Mouse (Mus musculus): ENCODE data around the gene Ankrd34a. TPM values are rescaled to one million over a fixed set of nuclear protein-coding genes. Genes with fewer than 3 reads are reported as not detected.
"Not testable (repeated sequence)": the region's sequence is repeated elsewhere in the genome, so short reads cannot be mapped to it uniquely, and the experiment has no call there.

The Ankrd34a gene
- polyA plus RNA-seq, 1 experiment from 2014 or later, result 2.0 TPM

GRCm38 (mm10) chr3:96599411-96599810, 3.0 kb downstream of the Ankrd34a start:
- peaks cover 20% of the 10 kb centered on the region for H3K27me3 ChIP-seq (replicated peaks; ENCODE audit: control insufficient read depth, insufficient read depth, low read length)
- peaks cover 29% of the 10 kb centered on the region for H3K4me1 ChIP-seq (ENCODE audit: control insufficient read depth, insufficient read depth, low read length)
- 82% methylated on average over 3 of the region's 3 CpGs for WGBS
- no peaks in the 10 kb centered on the region for H3K36me3 ChIP-seq (ENCODE audit: control insufficient read depth, insufficient read depth, low read length)
- no peak overlapping the region for H3K9ac ChIP-seq (ENCODE audit: low read depth, low read length)
- no peak overlapping the region for H3K4me2 ChIP-seq (ENCODE audit: low read depth, low read length)
- H3K9me3 ChIP-seq (ENCODE audit: control insufficient read depth, low read length), result no peaks in the 10 kb centered on the region
- H3K27ac ChIP-seq (ENCODE audit: low read length), result no peak overlapping the region
- no peak for ATAC-seq
- H3K4me3 ChIP-seq (ENCODE audit: low read length), result no peak overlapping the region

GRCm38 (mm10) chr3:96600639-96601250, 4.3 kb downstream of the Ankrd34a start, which contains the start of gene Lix1l:
TSS of gene Lix1l (plus strand) at chr3:96601149.
- Histone ChIP-seq H3K27me3 (replicated peaks; ENCODE audit: control insufficient read depth, insufficient read depth, low read length) (peaks cover 20% of the 10 kb centered on the region), H3K4me1 (ENCODE audit: control insufficient read depth, insufficient read depth, low read length) (peaks cover 29% of the 10 kb centered on the region), H3K4me2 (ENCODE audit: low read depth, low read length) (peak within 1 kb of the TSS; percentile 72), H3K9me3 (ENCODE audit: control insufficient read depth, low read length) (no peaks in the 10 kb centered on the region), H3K27ac (ENCODE audit: low read length) (peak within 1 kb of the TSS; percentile 95), H3K36me3 (ENCODE audit: control insufficient read depth, insufficient read depth, low read length) (no peaks in the 10 kb centered on the region), H3K4me3 (ENCODE audit: low read length) (peak within 1 kb of the TSS; percentile 66), H3K9ac (ENCODE audit: low read depth, low read length) (peak within 1 kb of the TSS; percentile 78)
- ATAC-seq, result peak; percentile 91
- under 1% methylated on average over 27 of the region's 27 CpGs for WGBS

- Histone ChIP-seq H3K9me3 (ENCODE audit: control insufficient read depth, low read length) (no peaks in the 10 kb centered on the region), H3K4me3 (ENCODE audit: low read length) (peak overlapping the region; percentile 66), H3K27me3 (replicated peaks; ENCODE audit: control insufficient read depth, insufficient read depth, low read length) (peaks cover 20% of the 10 kb centered on the region), H3K4me2 (ENCODE audit: low read depth, low read length) (peak overlapping the region; percentile 72), H3K36me3 (ENCODE audit: control insufficient read depth, insufficient read depth, low read length) (no peaks in the 10 kb centered on the region), H3K4me1 (ENCODE audit: control insufficient read depth, insufficient read depth, low read length) (peaks cover 28% of the 10 kb centered on the region), H3K9ac (ENCODE audit: low read depth, low read length) (peak overlapping the region; percentile 78), H3K27ac (ENCODE audit: low read length) (peak overlapping the region; percentile 95)
- ATAC-seq, result peak; percentile 69
- WGBS, result 2% methylated on average over 35 of the region's 40 CpGs
Measured at GRCm38 (mm10) chr3:96601251-96601787, 4.9 kb downstream of the Ankrd34a start.

GRCm38 (mm10) chr3:96601941-96602703, 5.7 kb downstream of the Ankrd34a start:
- Histone ChIP-seq H3K4me2 (ENCODE audit: low read depth, low read length) (peak overlapping the region; percentile 72), H3K4me3 (ENCODE audit: low read length) (peak overlapping the region; percentile 66), H3K4me1 (ENCODE audit: control insufficient read depth, insufficient read depth, low read length) (peaks cover 22% of the 10 kb centered on the region), H3K27me3 (replicated peaks; ENCODE audit: control insufficient read depth, insufficient read depth, low read length) (peaks cover 16% of the 10 kb centered on the region), H3K9me3 (ENCODE audit: control insufficient read depth, low read length) (no peaks in the 10 kb centered on the region), H3K27ac (ENCODE audit: low read length) (peak overlapping the region; percentile 95), H3K36me3 (ENCODE audit: control insufficient read depth, insufficient read depth, low read length) (no peaks in the 10 kb centered on the region), H3K9ac (ENCODE audit: low read depth, low read length) (peak overlapping the region; percentile 78)
- WGBS, result 29% methylated on average over 10 of the region's 10 CpGs
- ATAC-seq, result no peak

GRCm38 (mm10) chr3:96602704-96603084, 6.3 kb downstream of the Ankrd34a start:
- no peak for ATAC-seq

GRCm38 (mm10) chr3:96603311-96603710, 6.9 kb downstream of the Ankrd34a start:
- WGBS, result 61% methylated on average over 5 of the region's 5 CpGs
- H3K9me3 ChIP-seq (ENCODE audit: control insufficient read depth, low read length), result no peaks in the 10 kb centered on the region
- ATAC-seq, result no peak
- 0 out of 2 replicates have a peak overlapping the region, but pooled peaks have one; percentile 78 for H3K9ac ChIP-seq (ENCODE audit: low read depth, low read length)
- peak overlapping the region; percentile 66 for H3K4me3 ChIP-seq (ENCODE audit: low read length)
- H3K36me3 ChIP-seq (ENCODE audit: control insufficient read depth, insufficient read depth, low read length), result no peaks in the 10 kb centered on the region
- peaks cover 12% of the 10 kb centered on the region for H3K4me1 ChIP-seq (ENCODE audit: control insufficient read depth, insufficient read depth, low read length)
- H3K27ac ChIP-seq (ENCODE audit: low read length), result peak overlapping the region; percentile 95; the same call in 1 of the 2 replicates
- H3K4me2 ChIP-seq (ENCODE audit: low read depth, low read length), result peak overlapping the region; percentile 72
- H3K27me3 ChIP-seq (replicated peaks; ENCODE audit: control insufficient read depth, insufficient read depth, low read length), result peaks cover 9% of the 10 kb centered on the region; the same call in 1 of the 2 replicates

More at GRCm38 (mm10) chr3:96602704-96603084, 6.3 kb downstream of the Ankrd34a start:
- Histone ChIP-seq H3K9ac (ENCODE audit: low read depth, low read length) (peak overlapping the region; percentile 78), H3K4me3 (ENCODE audit: low read length) (peak overlapping the region; percentile 66), H3K36me3 (ENCODE audit: control insufficient read depth, insufficient read depth, low read length) (no peaks in the 10 kb centered on the region), H3K27me3 (replicated peaks; ENCODE audit: control insufficient read depth, insufficient read depth, low read length) (peaks cover 12% of the 10 kb centered on the region), H3K4me1 (ENCODE audit: control insufficient read depth, insufficient read depth, low read length) (peaks cover 17% of the 10 kb centered on the region), H3K27ac (ENCODE audit: low read length) (peak overlapping the region; percentile 95), H3K4me2 (ENCODE audit: low read depth, low read length) (peak overlapping the region; percentile 72), H3K9me3 (ENCODE audit: control insufficient read depth, low read length) (no peaks in the 10 kb centered on the region)
- 23% methylated on average over 5 of the region's 5 CpGs for WGBS

GRCm38 (mm10) chr3:96606007-96606406, 9.6 kb downstream of the Ankrd34a start:
- H3K9ac ChIP-seq (ENCODE audit: low read depth, low read length); ATAC-seq; H3K36me3 ChIP-seq (ENCODE audit: control insufficient read depth, insufficient read depth, low read length); H3K4me1 ChIP-seq (ENCODE audit: control insufficient read depth, insufficient read depth, low read length); H3K4me2 ChIP-seq (ENCODE audit: low read depth, low read length); H3K9me3 ChIP-seq (ENCODE audit: control insufficient read depth, low read length); H3K4me3 ChIP-seq (ENCODE audit: low read length); H3K27ac ChIP-seq (ENCODE audit: low read length); H3K27me3 ChIP-seq (replicated peaks; ENCODE audit: control insufficient read depth, insufficient read depth, low read length): not testable (repeated sequence)
- 88% methylated on average over 3 of the region's 4 CpGs for WGBS

GRCm38 (mm10) chr3:96606618-96607017, 10.2 kb downstream of the Ankrd34a start:
- Histone ChIP-seq H3K36me3 (ENCODE audit: control insufficient read depth, insufficient read depth, low read length) (no peaks in the 10 kb centered on the region), H3K27me3 (replicated peaks; ENCODE audit: control insufficient read depth, insufficient read depth, low read length) (no peaks in the 10 kb centered on the region), H3K9ac (ENCODE audit: low read depth, low read length) (no peak overlapping the region), H3K27ac (ENCODE audit: low read length) (no peak overlapping the region), H3K4me3 (ENCODE audit: low read length) (no peak overlapping the region), H3K9me3 (ENCODE audit: control insufficient read depth, low read length) (no peaks in the 10 kb centered on the region), H3K4me2 (ENCODE audit: low read depth, low read length) (no peak overlapping the region), H3K4me1 (ENCODE audit: control insufficient read depth, insufficient read depth, low read length) (peaks cover 5% of the 10 kb centered on the region; the same call in 1 of the 2 replicates)
- 85% methylated on average over 4 of the region's 4 CpGs for WGBS
- no peak for ATAC-seq

GRCm38 (mm10) chr3:96617941-96618340, 21.5 kb downstream of the Ankrd34a start:
- Histone ChIP-seq H3K4me2 (ENCODE audit: low read depth, low read length) (no peak overlapping the region), H3K27me3 (replicated peaks; ENCODE audit: control insufficient read depth, insufficient read depth, low read length) (no peaks in the 10 kb centered on the region), H3K4me3 (ENCODE audit: low read length) (no peak overlapping the region), H3K9me3 (ENCODE audit: control insufficient read depth, low read length) (no peaks in the 10 kb centered on the region), H3K9ac (ENCODE audit: low read depth, low read length) (no peak overlapping the region), H3K27ac (ENCODE audit: low read length) (no peak overlapping the region), H3K4me1 (ENCODE audit: control insufficient read depth, insufficient read depth, low read length) (no peaks in the 10 kb centered on the region), H3K36me3 (ENCODE audit: control insufficient read depth, insufficient read depth, low read length) (peaks cover 5% of the 10 kb centered on the region; the same call in 1 of the 2 replicates)
- no peak for ATAC-seq
- WGBS, result 91% methylated on average over 3 of the region's 3 CpGs
